Mouse (Mus musculus): ENCODE measurements around the gene Acp1. TPM values are rescaled to one million over a fixed set of nuclear protein-coding genes. Genes with fewer than 3 reads are reported as not detected.

Gene Acp1
- polyA plus RNA-seq, 1 experiment from 2014 or later: 197 TPM

DNA sequence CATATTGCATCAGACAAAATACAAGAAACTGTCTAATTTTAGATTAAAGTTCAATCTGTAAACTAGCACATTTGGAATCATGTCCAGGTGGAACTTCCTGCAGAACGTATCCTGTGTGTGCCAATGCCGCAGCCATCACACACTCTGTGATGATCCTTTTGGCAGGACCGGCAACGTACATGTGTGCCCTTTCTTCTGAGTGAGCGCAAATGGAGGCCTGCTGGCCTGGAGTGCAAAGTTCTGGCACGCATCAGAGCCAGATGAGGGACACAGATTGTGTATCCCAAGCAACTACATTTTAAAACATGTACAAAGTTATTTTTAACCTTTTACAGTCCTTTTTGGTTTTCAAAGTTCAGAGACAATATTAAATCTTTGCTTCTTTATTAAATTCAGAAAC lies 59.5 kb downstream of the Acp1 start:
- DNase-seq (ENCODE audit: low spot score) (no peak), ATAC-seq (replicated peaks; ENCODE audit: low FRiP score) (no peak)
- Histone ChIP-seq H3K36me3 (ENCODE audit: control insufficient read depth, insufficient read depth, low read length) (no peaks in the 10 kb centered on the region), H3K27me3 (ENCODE audit: control insufficient read depth, insufficient read depth, low read length) (no peaks in the 10 kb centered on the region), H3K4me1 (replicated peaks; ENCODE audit: control insufficient read depth, insufficient read depth, low read length) (no peaks in the 10 kb centered on the region), H3K9me3 (ENCODE audit: control insufficient read depth, low read length) (no peaks in the 10 kb centered on the region), H3K27ac (ENCODE audit: low read depth, low read length) (no peak overlapping the region), H3K4me2 (ENCODE audit: low read depth, low read length, severe bottlenecking) (no peak overlapping the region), H3K4me3 (ENCODE audit: low read depth, low read length) (no peak overlapping the region), H3K9ac (ENCODE audit: low read length) (no peak overlapping the region)
- 91% methylated on average over 6 of the region's 6 CpGs for WGBS

DNA sequence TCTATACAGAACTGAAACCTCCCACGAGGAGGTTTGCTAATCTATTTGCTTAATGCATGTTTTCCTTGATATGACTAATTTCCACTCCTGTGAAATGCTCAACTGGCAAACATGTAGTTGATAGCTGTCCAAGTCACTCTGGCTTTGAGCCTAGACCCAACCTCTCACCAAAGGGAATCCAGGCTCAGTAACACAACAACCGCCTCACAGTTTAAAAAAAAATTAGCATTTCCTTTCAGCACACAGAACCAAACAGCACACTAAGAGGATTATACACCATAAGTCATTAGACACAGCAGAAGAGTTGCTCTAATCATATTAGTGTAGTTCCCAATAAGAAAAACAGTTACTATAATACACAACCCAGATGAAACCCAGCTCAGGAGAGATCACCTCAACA lies 60.5 kb downstream of the Acp1 start:
- no peak overlapping the region for H3K27ac ChIP-seq (ENCODE audit: low read depth, low read length)
- H3K27me3 ChIP-seq (ENCODE audit: control insufficient read depth, insufficient read depth, low read length): no peaks in the 10 kb centered on the region
- WGBS: 54% methylated on average over 2 of the region's 2 CpGs
- ATAC-seq (replicated peaks; ENCODE audit: low FRiP score): no peak
- no peak overlapping the region for H3K4me3 ChIP-seq (ENCODE audit: low read depth, low read length)
- DNase-seq (ENCODE audit: low spot score): no peak
- no peak overlapping the region for H3K9ac ChIP-seq (ENCODE audit: low read length)
- no peak overlapping the region for H3K4me2 ChIP-seq (ENCODE audit: low read depth, low read length, severe bottlenecking)
- no peaks in the 10 kb centered on the region for H3K4me1 ChIP-seq (replicated peaks; ENCODE audit: control insufficient read depth, insufficient read depth, low read length)
- no peaks in the 10 kb centered on the region for H3K36me3 ChIP-seq (ENCODE audit: control insufficient read depth, insufficient read depth, low read length)
- no peaks in the 10 kb centered on the region for H3K9me3 ChIP-seq (ENCODE audit: control insufficient read depth, low read length)

DNA sequence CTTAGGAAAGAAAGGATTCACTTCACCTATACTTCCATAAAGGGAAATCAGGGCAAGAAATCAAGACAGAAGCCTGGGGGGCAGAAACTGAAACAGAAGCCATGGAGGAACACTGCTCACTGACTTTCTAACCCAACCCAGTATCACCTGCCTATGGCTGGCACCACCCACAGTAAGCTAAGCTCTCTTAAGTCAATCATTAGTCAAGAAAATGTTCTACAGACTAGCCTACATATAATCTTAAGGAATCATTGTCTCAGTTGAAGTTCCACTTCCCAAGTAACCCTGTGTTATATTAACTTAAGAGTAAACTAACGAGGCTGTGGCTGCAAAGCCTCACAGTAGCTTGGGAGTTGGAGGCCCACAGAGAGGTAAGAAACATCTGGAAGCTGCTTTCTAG lies 62.9 kb downstream of the Acp1 start:
- no peaks in the 10 kb centered on the region for H3K36me3 ChIP-seq (ENCODE audit: control insufficient read depth, insufficient read depth, low read length)
- H3K4me2 ChIP-seq (ENCODE audit: low read depth, low read length, severe bottlenecking): no peak overlapping the region
- no peaks in the 10 kb centered on the region for H3K9me3 ChIP-seq (ENCODE audit: control insufficient read depth, low read length)
- H3K9ac ChIP-seq (ENCODE audit: low read length): no peak overlapping the region
- 75% methylated on average over 1 of the region's 1 CpGs for WGBS
- ATAC-seq (replicated peaks; ENCODE audit: low FRiP score): no peak
- H3K27ac ChIP-seq (ENCODE audit: low read depth, low read length): no peak overlapping the region
- no peaks in the 10 kb centered on the region for H3K4me1 ChIP-seq (replicated peaks; ENCODE audit: control insufficient read depth, insufficient read depth, low read length)
- H3K4me3 ChIP-seq (ENCODE audit: low read depth, low read length): no peak overlapping the region
- no peaks in the 10 kb centered on the region for H3K27me3 ChIP-seq (ENCODE audit: control insufficient read depth, insufficient read depth, low read length)
- DNase-seq (ENCODE audit: low spot score): no peak

Other genes with a start within 250 kb of the Acp1 start
- gene Alkal2, start 27.3 kb downstream of the Acp1 start, polyA plus RNA-seq (2014; fragmentation: Nextera tagmentation; extraction: Ambion mirVana): 3.4 and 5.0 TPM in 2 replicates
- 18.2 TPM in 2 replicates for gene Sh3yl1, start 79 bp upstream of the Acp1 start, polyA plus RNA-seq (2014; fragmentation: Nextera tagmentation; extraction: Ambion mirVana)
- 0.13 and 0.23 TPM in 2 replicates for gene Fam110c, start 162.3 kb upstream of the Acp1 start, polyA plus RNA-seq (2014; fragmentation: Nextera tagmentation; extraction: Ambion mirVana)